Mouse (Mus musculus): ENCODE measurements around the gene Gm2832.
"Not testable (repeated sequence)": the region's sequence is repeated elsewhere in the genome, so short reads cannot be mapped to it uniquely, and the experiment has no call there.

DNA sequence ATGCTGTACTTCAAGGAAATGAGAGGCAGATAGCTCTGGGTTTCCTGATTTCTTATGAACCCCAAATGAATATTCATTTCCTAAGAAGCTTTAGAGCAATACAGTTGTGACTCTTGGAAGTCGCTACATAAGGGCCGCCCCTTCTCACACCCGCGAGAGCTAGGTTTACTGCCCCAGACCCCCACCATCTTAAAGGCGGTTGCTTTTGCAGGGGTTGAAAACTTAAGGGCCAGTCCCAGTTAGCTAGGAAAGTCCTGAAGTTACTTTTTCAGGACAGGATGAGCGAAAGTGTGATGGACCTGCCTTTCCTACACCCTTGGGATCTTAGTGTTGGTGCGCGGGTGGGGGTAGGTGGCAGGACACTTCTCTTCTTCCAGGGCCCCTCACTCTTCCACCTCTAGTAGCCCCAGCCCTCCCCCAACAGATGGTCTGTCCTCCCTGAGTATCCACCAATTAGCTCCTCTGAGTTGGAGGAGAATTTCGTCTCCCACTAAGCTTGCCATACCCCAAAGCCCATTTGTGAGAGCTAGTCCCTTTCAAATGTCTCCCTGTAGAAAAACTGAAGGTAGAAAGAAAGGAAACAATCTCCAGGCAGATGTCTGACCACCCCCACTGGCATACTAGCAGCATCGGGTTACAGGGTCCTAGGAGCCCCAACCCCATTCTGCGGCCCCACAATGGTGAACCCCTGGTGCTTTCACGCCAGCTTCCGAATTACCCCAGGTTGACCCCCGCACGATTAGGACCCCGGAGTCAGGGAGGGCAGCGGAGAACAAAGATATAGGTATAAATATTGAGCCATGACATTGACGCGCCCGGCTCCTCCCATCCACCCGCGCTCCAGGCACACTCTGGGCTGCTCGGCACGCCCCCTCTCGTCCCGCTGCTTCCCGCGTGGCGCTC is 14.5 kb upstream of the Gm2832 start:
- not testable (repeated sequence) for TF ChIP-seq CTCF, POLR2A (IDR thresholded peaks at IDR 0.05; ENCODE audit: insufficient read depth, low read depth, low read length)

Measured in olfactory bulb, adult 2 months (tissue).